Mouse (Mus musculus) heart, postnatal 0 days (tissue): Measurements from ENCODE around the gene Itpr1.

Source experiments
- CTCF ChIP-seq: IDR thresholded peaks from 2 replicates; pipeline ENCODE4 v1.5.1; 2016; ENCODE audit warnings: antibody characterized with exemption, control low read depth, low read depth
- EP300 ChIP-seq: IDR thresholded peaks from 2 replicates; pipeline ENCODE4 v1.6.1; 2016; ENCODE audit warnings: antibody characterized with exemption, low read depth

GRCm38 (mm10) chr6:108351998-108352397 is 139.1 kb downstream of the Itpr1 start:
- TF ChIP-seq EP300 (no peak), CTCF (no peak)
